Mouse (Mus musculus) stomach, postnatal 0 days (tissue): ENCODE measurements around the gene Lpin3. TPM values are rescaled to one million over a fixed set of nuclear protein-coding genes. Genes with fewer than 3 reads are reported as not detected.

Source experiments
- ATAC-seq: fragments of 200-750 bp; cut with Nextera tagmentation; 2 replicates; pipeline ENCODE4 v1.8.0; 2017; ENCODE audit not compliant: low FRiP score, low TSS enrichment
- DNase-seq: peaks from one replicate; pipeline ENCODE4 v3.0.0-alpha.2; 2016; ENCODE audit warnings: low spot score
- H3K27ac ChIP-seq: fragments of 300-500 bp; sonication (generic); replicated peaks from 2 replicates; pipeline ENCODE4 v1.5.1; 2014; ENCODE audit warnings: mild to moderate bottlenecking, control low read depth
- H3K27me3 ChIP-seq: fragments of 300-500 bp; sonication (generic); 2 replicates; pipeline ENCODE4 v1.6.1; 2014; ENCODE audit warnings: low read length; ENCODE audit not compliant: control insufficient read depth, insufficient read depth
- H3K36me3 ChIP-seq: fragments of 300-500 bp; sonication (generic); 2 replicates; pipeline ENCODE4 v1.6.1; 2014; ENCODE audit warnings: low read length, mixed read lengths; ENCODE audit not compliant: control insufficient read depth, insufficient read depth
- H3K4me1 ChIP-seq: fragments of 300-500 bp; sonication (generic); replicated peaks from 2 replicates; pipeline ENCODE4 v1.6.1; 2014; ENCODE audit warnings: antibody characterized with exemption; ENCODE audit not compliant: control insufficient read depth, insufficient read depth
- H3K4me2 ChIP-seq: fragments of 300-500 bp; sonication (generic); replicated peaks from 2 replicates; pipeline ENCODE4 v1.6.1; 2014; ENCODE audit warnings: low read depth, mild to moderate bottlenecking, control low read depth, moderate library complexity
- H3K4me3 ChIP-seq: fragments of 300-500 bp; sonication (generic); 2 replicates; pipeline ENCODE4 v1.5.1; 2014; ENCODE audit warnings: low read depth, low read length, control low read depth
- H3K9ac ChIP-seq: fragments of 300-500 bp; sonication (generic); 2 replicates; pipeline ENCODE4 v1.6.1; 2014; ENCODE audit warnings: mild to moderate bottlenecking, low read length, control low read depth, mixed read lengths
- H3K9me3 ChIP-seq: fragments of 300-500 bp; sonication (generic); 2 replicates; pipeline ENCODE4 v1.6.1; 2016; ENCODE audit warnings: low read length; ENCODE audit not compliant: control insufficient read depth
- CTCF ChIP-seq: IDR thresholded peaks from 2 replicates; pipeline ENCODE4 v1.5.1; 2016; ENCODE audit warnings: antibody characterized with exemption, low read depth, mild to moderate bottlenecking, moderate library complexity
- EP300 ChIP-seq: optimal IDR thresholded peaks from 2 replicates; pipeline ENCODE3; 2016; ENCODE audit warnings: antibody characterized with exemption
- WGBS: fragments of 180-500 bp; shearing (Covaris S2); extraction: QIAGEN DNeasy Blood & Tissue Kit; methylation state at CpG from one replicate; pipeline ENCODE4 v1.1.7; 2014; 5-methylcytosine and 5-hydroxymethylcytosine counted together
- polyA plus RNA-seq: library from polyadenylated mRNA; unstranded; fragments of >200 nt; fragmentation: Nextera tagmentation; extraction: Ambion mirVana; gene quantifications from 2 replicates; pipeline ENCODE4 v1.2.1, GENCODE M21; 2015

The Lpin3 gene
- polyA plus RNA-seq, 1 experiment from 2014 or later, result 19.4 TPM

DNA sequence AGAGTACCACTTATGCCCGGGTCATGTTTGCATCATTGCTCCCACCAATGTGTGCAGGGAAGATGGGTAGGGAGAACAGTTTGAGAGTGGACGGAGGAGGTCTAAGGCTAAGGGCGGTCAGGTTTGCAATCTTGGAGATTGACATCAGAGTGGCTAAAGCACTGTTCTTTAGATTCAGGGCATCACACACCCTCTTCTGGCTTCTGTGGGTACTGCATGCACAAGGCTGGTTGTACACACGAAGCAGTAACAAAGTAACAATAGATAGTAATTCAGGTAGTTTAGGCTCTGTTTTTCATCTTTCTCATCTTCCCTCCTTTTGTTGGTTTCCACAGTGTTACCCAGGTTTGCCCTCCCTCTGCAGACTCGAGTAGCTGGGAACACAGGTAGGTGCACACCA is 50.9 kb downstream of the Lpin3 start:
- Histone ChIP-seq H3K27me3 (no peaks in the 10 kb centered on the region), H3K4me2 (no peak overlapping the region), H3K9ac (no peak overlapping the region), H3K9me3 (no peaks in the 10 kb centered on the region), H3K36me3 (no peaks in the 10 kb centered on the region), H3K4me1 (no peaks in the 10 kb centered on the region), H3K4me3 (no peak overlapping the region), H3K27ac (no peak overlapping the region)
- 95% methylated on average over 5 of the region's 5 CpGs for WGBS
- TF ChIP-seq EP300 (no peak), CTCF (peak; percentile 22; the same call in 1 of the 2 replicates)
- DNase-seq, result no peak
- no peak for ATAC-seq

GRCm38 (mm10) chr2:160932325-160932724 is 51.9 kb downstream of the Lpin3 start:
- no peak overlapping the region for H3K9ac ChIP-seq
- H3K36me3 ChIP-seq, result no peaks in the 10 kb centered on the region
- TF ChIP-seq EP300 (no peak), CTCF (no peak)
- WGBS, result 39% methylated on average over 8 of the region's 8 CpGs
- H3K9me3 ChIP-seq, result no peaks in the 10 kb centered on the region
- H3K27me3 ChIP-seq, result no peaks in the 10 kb centered on the region
- no peaks in the 10 kb centered on the region for H3K4me1 ChIP-seq
- no peak overlapping the region for H3K4me2 ChIP-seq
- no peak overlapping the region for H3K27ac ChIP-seq
- H3K4me3 ChIP-seq, result no peak overlapping the region
- DNase-seq, result no peak
- no peak for ATAC-seq

GRCm38 (mm10) chr2:160932981-160933380 is 52.5 kb downstream of the Lpin3 start:
- no peak overlapping the region for H3K27ac ChIP-seq
- H3K9ac ChIP-seq, result no peak overlapping the region
- DNase-seq (no peak), ATAC-seq (no peak)
- H3K4me1 ChIP-seq, result no peaks in the 10 kb centered on the region
- WGBS, result 65% methylated on average over 3 of the region's 3 CpGs
- H3K4me3 ChIP-seq, result no peak overlapping the region
- no peaks in the 10 kb centered on the region for H3K36me3 ChIP-seq
- no peak overlapping the region for H3K4me2 ChIP-seq
- no peak for TF ChIP-seq CTCF
- no peak for TF ChIP-seq EP300
- no peaks in the 10 kb centered on the region for H3K27me3 ChIP-seq
- no peaks in the 10 kb centered on the region for H3K9me3 ChIP-seq

DNA sequence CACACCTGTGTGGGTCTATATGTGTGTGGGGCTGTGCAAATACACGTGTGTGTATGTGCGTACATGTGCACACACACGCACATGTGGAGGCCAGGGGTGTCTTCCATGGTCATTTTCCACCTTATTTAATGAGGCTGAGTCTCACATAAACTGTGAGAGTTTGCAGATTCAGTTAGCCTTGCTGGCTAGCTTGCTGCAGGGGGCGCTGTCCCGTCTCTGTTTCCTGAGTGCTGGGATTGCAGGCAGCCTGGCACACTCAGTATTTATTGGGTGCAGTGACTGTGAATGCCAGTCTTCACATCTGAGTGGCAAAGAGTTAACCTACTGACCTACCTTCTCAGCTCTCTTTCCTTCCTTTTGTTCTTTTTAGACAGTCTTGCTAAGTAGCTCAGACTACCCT is 53.4 kb downstream of the Lpin3 start:
- WGBS, result 63% methylated on average over 5 of the region's 5 CpGs
- H3K4me1 ChIP-seq, result no peaks in the 10 kb centered on the region

GRCm38 (mm10) chr2:160934451-160934850 is 54.0 kb downstream of the Lpin3 start:
- Histone ChIP-seq H3K36me3 (no peaks in the 10 kb centered on the region), H3K4me2 (no peak overlapping the region), H3K4me3 (no peak overlapping the region), H3K4me1 (no peaks in the 10 kb centered on the region), H3K9me3 (no peaks in the 10 kb centered on the region), H3K27ac (no peak overlapping the region), H3K9ac (no peak overlapping the region), H3K27me3 (no peaks in the 10 kb centered on the region)
- WGBS, result 83% methylated on average over 4 of the region's 4 CpGs
- ATAC-seq (no peak), DNase-seq (no peak)
- TF ChIP-seq EP300 (no peak), CTCF (no peak)

More for the DNA sequence above, 53.4 kb downstream of the Lpin3 start:
- no peak for ATAC-seq
- Histone ChIP-seq H3K4me3 (no peak overlapping the region), H3K36me3 (no peaks in the 10 kb centered on the region), H3K27ac (no peak overlapping the region), H3K9ac (no peak overlapping the region), H3K27me3 (no peaks in the 10 kb centered on the region), H3K4me2 (no peak overlapping the region), H3K9me3 (no peaks in the 10 kb centered on the region)
- DNase-seq, result no peak
- peak; percentile 44 for TF ChIP-seq CTCF
- no peak for TF ChIP-seq EP300

- TF ChIP-seq CTCF (peak; percentile 26; the same call in 1 of the 2 replicates), EP300 (no peak)
- Histone ChIP-seq H3K9ac (no peak overlapping the region), H3K36me3 (no peaks in the 10 kb centered on the region), H3K4me2 (no peak overlapping the region), H3K9me3 (no peaks in the 10 kb centered on the region), H3K4me1 (no peaks in the 10 kb centered on the region), H3K27me3 (no peaks in the 10 kb centered on the region), H3K27ac (no peak overlapping the region), H3K4me3 (no peak overlapping the region)
- 60% methylated on average over 17 of the region's 17 CpGs for WGBS
- ATAC-seq, result no peak
- DNase-seq, result no peak
Observed at GRCm38 (mm10) chr2:160940930-160941709, 60.6 kb downstream of the Lpin3 start.
